Mouse (Mus musculus) neural tube, embryonic 11.5 days (tissue): Measurements from ENCODE around the gene Pam. TPM values are rescaled to one million over a fixed set of nuclear protein-coding genes. Genes with fewer than 3 reads are reported as not detected.
"Not testable (repeated sequence)": the region's sequence is repeated elsewhere in the genome, so short reads cannot be mapped to it uniquely, and the experiment has no call there.

Source experiments
- ATAC-seq: fragments of 200-750 bp; cut with Nextera tagmentation; 2 replicates; pipeline ENCODE4 v1.8.0; 2017; ENCODE audit warnings: moderate number of reproducible peaks, mild to moderate bottlenecking, moderate TSS enrichment, moderate library complexity; ENCODE audit not compliant: insufficient read depth, low FRiP score, low TSS enrichment
- DNase-seq: peaks from one replicate; pipeline ENCODE4 v3.0.0-alpha.2; 2015; ENCODE audit warnings: low spot score
- H3K27ac ChIP-seq: fragments of 300-500 bp; sonication (generic); 2 replicates; pipeline ENCODE4 v1.5.1; 2014; ENCODE audit warnings: low read depth, mild to moderate bottlenecking, low read length
- H3K27me3 ChIP-seq: fragments of 300-500 bp; sonication (generic); 2 replicates; pipeline ENCODE4 v1.6.1; 2014; ENCODE audit warnings: mild to moderate bottlenecking, low read length, mixed read lengths; ENCODE audit not compliant: control insufficient read depth, insufficient read depth
- H3K36me3 ChIP-seq: fragments of 300-500 bp; sonication (generic); 2 replicates; pipeline ENCODE4 v1.6.1; 2014; ENCODE audit warnings: mild to moderate bottlenecking, low read length, moderate library complexity, mixed read lengths; ENCODE audit not compliant: control insufficient read depth, insufficient read depth
- H3K4me1 ChIP-seq: fragments of 300-500 bp; sonication (generic); 2 replicates; pipeline ENCODE4 v1.6.1; 2014; ENCODE audit warnings: low read length, mixed read lengths; ENCODE audit not compliant: control insufficient read depth, insufficient read depth
- H3K4me2 ChIP-seq: fragments of 300-500 bp; sonication (generic); 2 replicates; pipeline ENCODE4 v1.6.1; 2014; ENCODE audit warnings: low read depth, mild to moderate bottlenecking, moderate library complexity
- H3K4me3 ChIP-seq: fragments of 300-500 bp; sonication (generic); 2 replicates; pipeline ENCODE4 v1.5.1; 2014; ENCODE audit warnings: low read depth, low read length
- H3K9ac ChIP-seq: fragments of 300-500 bp; sonication (generic); 2 replicates; pipeline ENCODE4 v1.6.1; 2014; ENCODE audit warnings: mild to moderate bottlenecking, low read length
- H3K9me3 ChIP-seq: fragments of 300-500 bp; sonication (generic); 2 replicates; pipeline ENCODE4 v1.6.1; 2016; ENCODE audit warnings: low read length; ENCODE audit not compliant: control insufficient read depth
- WGBS: fragments of 180-500 bp; shearing (Covaris S2); extraction: QIAGEN DNeasy Blood & Tissue Kit; methylation state at CpG from one replicate; pipeline ENCODE4 v1.1.7; 2014; 5-methylcytosine and 5-hydroxymethylcytosine counted together
- polyA plus RNA-seq: library from polyadenylated mRNA; unstranded; fragments of >200 nt; fragmentation: Nextera tagmentation; extraction: Ambion mirVana; gene quantifications from 2 replicates; pipeline ENCODE4 v1.2.1, GENCODE M21; 2014

The Pam gene
- polyA plus RNA-seq, 1 experiment from 2014 or later: 18.8 TPM

GRCm38 (mm10) chr1:98016004-98016848 is 79.2 kb downstream of the Pam start:
- 79% methylated on average over 10 of the region's 10 CpGs for whole genome bisulfite sequencing
- no peaks in the 10 kb centered on the region for H3K36me3 ChIP-seq
- ATAC-seq (no peak), DNase-seq (no peak)
- no peaks in the 10 kb centered on the region for H3K4me1 ChIP-seq
- H3K4me3 ChIP-seq: no peak overlapping the region
- H3K9me3 ChIP-seq: no peaks in the 10 kb centered on the region
- no peak overlapping the region for H3K27ac ChIP-seq
- H3K4me2 ChIP-seq: no peak overlapping the region
- H3K9ac ChIP-seq: no peak overlapping the region
- no peaks in the 10 kb centered on the region for H3K27me3 ChIP-seq

- no peak overlapping the region for H3K4me2 ChIP-seq
- H3K4me3 ChIP-seq: no peak overlapping the region
- H3K27ac ChIP-seq: no peak overlapping the region
- no peaks in the 10 kb centered on the region for H3K4me1 ChIP-seq
- no peak for ATAC-seq
- no peak for DNase-seq
- no peaks in the 10 kb centered on the region for H3K27me3 ChIP-seq
- H3K9me3 ChIP-seq: no peaks in the 10 kb centered on the region
- WGBS: 84% methylated on average over 4 of the region's 4 CpGs
- no peaks in the 10 kb centered on the region for H3K36me3 ChIP-seq
- H3K9ac ChIP-seq: no peak overlapping the region
These were observed 79.9 kb downstream of the Pam start for GRCm38 (mm10) chr1:98015564-98015963.

- no peaks in the 10 kb centered on the region for H3K9me3 ChIP-seq
- ATAC-seq: no peak
- no peak overlapping the region for H3K9ac ChIP-seq
- H3K4me3 ChIP-seq: no peak overlapping the region
- H3K4me1 ChIP-seq: no peaks in the 10 kb centered on the region
- 87% methylated on average over 7 of the region's 7 CpGs for WGBS
- H3K4me2 ChIP-seq: no peak overlapping the region
- no peaks in the 10 kb centered on the region for H3K36me3 ChIP-seq
- no peaks in the 10 kb centered on the region for H3K27me3 ChIP-seq
- H3K27ac ChIP-seq: no peak overlapping the region
- DNase-seq: no peak
These were observed 92.7 kb downstream of the Pam start for GRCm38 (mm10) chr1:98002561-98003425.

GRCm38 (mm10) chr1:97999465-97999864 is 96.0 kb downstream of the Pam start:
- Histone ChIP-seq H3K27me3 (no peaks in the 10 kb centered on the region), H3K27ac (no peak overlapping the region), H3K9me3 (no peaks in the 10 kb centered on the region), H3K4me1 (no peaks in the 10 kb centered on the region), H3K36me3 (no peaks in the 10 kb centered on the region), H3K9ac (no peak overlapping the region), H3K4me3 (no peak overlapping the region), H3K4me2 (no peak overlapping the region)
- DNase-seq (no peak), ATAC-seq (no peak)
- 91% methylated on average over 2 of the region's 2 CpGs for WGBS

- H3K4me1 ChIP-seq, H3K36me3 ChIP-seq, H3K4me3 ChIP-seq, H3K27me3 ChIP-seq, DNase-seq, ATAC-seq, H3K9ac ChIP-seq, H3K27ac ChIP-seq, H3K9me3 ChIP-seq, H3K4me2 ChIP-seq: not testable (repeated sequence)
- 89% methylated on average over 5 of the region's 5 CpGs for WGBS
These were observed 96.5 kb downstream of the Pam start for GRCm38 (mm10) chr1:97998961-97999360.

- Histone ChIP-seq H3K9me3 (no peaks in the 10 kb centered on the region), H3K4me2 (no peak overlapping the region), H3K27ac (no peak overlapping the region), H3K4me1 (no peaks in the 10 kb centered on the region), H3K4me3 (no peak overlapping the region), H3K9ac (no peak overlapping the region), H3K36me3 (no peaks in the 10 kb centered on the region), H3K27me3 (no peaks in the 10 kb centered on the region)
- ATAC-seq (no peak), DNase-seq (no peak)
- WGBS: 100% methylated on average over 1 of the region's 1 CpGs
These were observed 98.4 kb downstream of the Pam start for GRCm38 (mm10) chr1:97997088-97997487.

GRCm38 (mm10) chr1:97991976-97992375 is 103.5 kb downstream of the Pam start:
- no peak overlapping the region for H3K27ac ChIP-seq
- H3K4me3 ChIP-seq: no peak overlapping the region
- H3K4me2 ChIP-seq: no peak overlapping the region
- H3K27me3 ChIP-seq: no peaks in the 10 kb centered on the region
- no peaks in the 10 kb centered on the region for H3K36me3 ChIP-seq
- whole genome bisulfite sequencing: 86% methylated on average over 3 of the region's 3 CpGs
- H3K9me3 ChIP-seq: no peaks in the 10 kb centered on the region
- no peaks in the 10 kb centered on the region for H3K4me1 ChIP-seq
- no peak for DNase-seq
- ATAC-seq: no peak
- H3K9ac ChIP-seq: no peak overlapping the region

- Histone ChIP-seq H3K4me2 (no peak overlapping the region), H3K9me3 (no peaks in the 10 kb centered on the region)
- WGBS: 77% methylated on average over 1 of the region's 1 CpGs
These were observed 112.3 kb downstream of the Pam start for GRCm38 (mm10) chr1:97983189-97983588.

More at GRCm38 (mm10) chr1:97983189-97983588, 112.3 kb downstream of the Pam start:
- Histone ChIP-seq H3K36me3 (no peaks in the 10 kb centered on the region), H3K27ac (no peak overlapping the region), H3K27me3 (no peaks in the 10 kb centered on the region), H3K4me3 (no peak overlapping the region), H3K4me1 (no peaks in the 10 kb centered on the region), H3K9ac (no peak overlapping the region)
- no peak for DNase-seq
- no peak for ATAC-seq
